Mouse (Mus musculus) right cerebral cortex, postnatal 10 days (tissue): ENCODE measurements at regions not wholly inside any gene's neighbourhood (a gene's known extent, or its start where the extent isn't known, plus 50 kb on each side); places are given as distances from the start of the nearest gene placed in this dataset.

Source experiments
- DNase-seq, 2 experiments: peaks; one replicate each; pipeline ENCODE4 v3.0.0; 2021; ENCODE audit warnings: low spot score in 2 of 2

GRCm38 (mm10) chr12:17481687-17482086 is 62.9 kb upstream of the Odc1 start:
- no peak for DNase-seq

GRCm38 (mm10) chr12:17482196-17482595 is 62.4 kb upstream of the Odc1 start:
- no peak for DNase-seq

GRCm38 (mm10) chr12:17484448-17484847 is 60.1 kb upstream of the Odc1 start:
- DNase-seq, result peak in 1 of 2 experiments; percentile 19

GRCm38 (mm10) chr12:17486062-17486770 is 58.4 kb upstream of the Odc1 start:
- peak in 1 of 2 experiments; percentile 20 for DNase-seq

DNA sequence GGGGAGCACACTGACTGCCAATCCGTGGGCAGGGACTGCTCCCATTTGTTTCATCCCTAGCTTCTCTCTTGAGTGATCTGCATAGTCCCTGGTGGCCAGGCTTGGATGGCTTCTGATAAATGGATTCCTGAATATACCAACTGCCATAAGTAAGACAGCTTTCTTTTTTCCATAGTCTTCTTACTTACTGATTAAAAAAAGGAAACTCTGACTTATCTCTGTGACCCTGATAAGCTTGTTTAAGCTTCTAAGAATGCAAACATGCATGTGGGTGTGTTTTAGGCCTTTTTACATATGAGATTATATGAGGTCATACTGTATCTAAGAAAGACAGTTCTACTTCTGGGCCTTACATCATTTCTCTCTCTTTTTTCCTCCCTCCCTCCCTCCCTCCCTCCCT is 57.3 kb upstream of the Odc1 start:
- DNase-seq, result no peak

DNA sequence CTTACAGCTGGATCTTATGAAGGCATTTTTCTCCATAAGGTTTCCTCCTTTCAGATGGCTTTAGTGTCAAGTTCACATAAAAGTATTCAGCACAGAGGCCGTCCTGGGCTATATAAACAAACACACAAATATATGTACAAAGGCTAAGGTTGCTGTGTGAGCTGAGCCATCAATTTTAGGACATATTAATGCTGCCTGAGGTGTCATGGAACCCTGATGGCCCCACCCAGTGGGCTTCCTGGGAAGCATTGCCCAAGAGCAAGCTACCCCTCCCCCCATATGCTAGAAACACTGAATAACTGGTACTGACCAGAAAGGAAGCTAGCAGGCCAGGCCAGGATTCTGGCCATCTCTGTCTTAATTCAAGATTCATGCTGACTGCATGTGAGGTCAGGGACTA is 56.4 kb upstream of the Odc1 start:
- DNase-seq, result no peak

DNA sequence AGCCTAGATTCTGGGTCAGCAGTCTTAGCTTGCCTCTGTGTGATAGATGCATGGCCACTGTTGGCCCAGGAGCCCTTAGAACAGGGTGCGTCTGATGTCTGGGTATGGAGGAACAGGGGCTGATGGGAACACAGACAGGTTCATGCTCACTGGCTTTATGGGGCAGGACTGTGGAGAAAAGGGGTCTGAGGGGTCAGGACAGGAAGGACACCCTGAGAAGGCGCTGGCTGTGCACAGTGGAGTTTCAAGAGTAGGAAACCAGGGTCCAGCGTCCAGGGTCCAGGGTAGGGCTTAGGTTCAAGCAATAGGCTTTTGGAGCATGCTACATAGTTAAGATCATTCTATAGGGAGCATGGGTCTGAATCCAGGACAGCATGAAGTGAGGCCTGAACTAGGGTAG is 54.6 kb upstream of the Odc1 start:
- DNase-seq, result peak in 1 of 2 experiments; percentile 10

DNA sequence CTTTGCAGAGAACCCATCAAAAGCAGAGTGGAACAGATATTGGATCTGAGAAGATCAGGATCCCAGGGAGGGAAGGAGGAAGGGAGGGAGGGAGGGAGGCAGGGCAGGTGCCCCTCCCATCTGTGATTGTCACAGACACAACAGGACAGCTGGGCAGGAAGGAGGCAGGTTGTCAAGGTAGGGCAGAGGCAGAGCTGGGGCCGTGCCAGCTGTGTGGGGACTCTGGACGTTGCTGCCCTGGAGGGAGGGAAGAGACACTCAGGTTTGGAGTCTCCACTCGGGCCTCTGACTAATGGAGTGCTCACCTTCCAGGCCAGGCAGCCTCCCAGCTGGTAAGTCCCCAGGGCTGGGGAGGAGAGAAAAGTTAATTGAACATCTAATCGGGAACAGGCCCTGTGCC is 52.0 kb upstream of the Odc1 start:
- DNase-seq, result peak in 1 of 2 experiments; percentile 11

DNA sequence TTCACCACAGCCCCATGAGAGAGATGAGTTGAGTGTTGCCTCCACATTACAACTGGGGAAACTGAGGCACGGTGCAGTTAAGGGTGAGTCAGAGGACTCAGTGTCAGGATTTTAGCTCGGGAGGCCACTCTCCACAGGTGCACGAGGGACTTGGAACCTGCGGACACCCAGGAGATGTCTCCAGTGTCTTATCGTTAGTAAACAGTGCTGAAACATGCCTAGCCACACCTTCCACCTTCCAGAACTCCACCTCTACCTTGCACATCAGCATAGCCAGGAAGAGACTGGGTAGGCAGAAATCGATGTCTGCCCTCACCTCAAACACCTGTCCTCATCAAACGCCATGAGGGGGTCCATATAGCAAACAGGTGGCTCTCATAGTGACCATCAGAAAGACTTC is 51.5 kb upstream of the Odc1 start:
- DNase-seq, result no peak

GRCm38 (mm10) chr12:17493810-17494209 is 50.8 kb upstream of the Odc1 start:
- no peak for DNase-seq
